Comparison of ENCODE assay signal across 8 mouse cellular contexts in genomic region chr3:107986041-107986562, GRCm38 (mm10). TPM values are rescaled to one million over a fixed set of nuclear protein-coding genes. Genes with fewer than 3 reads are reported as not detected.
DNase-seq lines count a peak whose midpoint lies in the region; ATAC-seq lines count a peak whose summit lies in the region.
"Had no signal": no experiment of that assay in that cellular context is flagged by ENCODE, and none has a peak within 500 bp of the region (broad histone marks: within the 10 kb centered on the region; RNA-seq: fewer than 3 reads in every experiment).

TSS of gene Gstm2 (minus strand) at chr3:107986453.

- peaks cover 42% of the 10 kb centered on the region for H3K4me1 ChIP-seq in kidney, embryonic 15.5 days

- H3K9me3 ChIP-seq in kidney, embryonic 15.5 days (replicated peaks): no peaks in the 10 kb centered on the region
- H3K9me3 ChIP-seq: megakaryocyte, embryonic 14.5 days had no signal

- H3K9ac ChIP-seq in kidney, embryonic 15.5 days: no peak within 1 kb of the TSS

- peak; percentile 37 for DNase-seq in Muller cell, postnatal 12 days (ENCODE audit: inconsistent ontology term)
- peak; percentile 78 for DNase-seq in adrenal gland, postnatal 14 days
- peak; percentile 98 for DNase-seq in heart, adult 11 months
- peak; percentile 84 for DNase-seq in lung, postnatal 25 days (ENCODE audit: low spot score)
- DNase-seq in cerebellum, postnatal 10 days: no peak
- no peak for DNase-seq in spleen, postnatal 4 days (ENCODE audit: low spot score in 2 of 2)

- 29% methylated on average over 8 of the region's 8 CpGs for WGBS in kidney, embryonic 15.5 days

- no peaks in the 10 kb centered on the region for H3K27me3 ChIP-seq in kidney, embryonic 15.5 days

- H3K4me2 ChIP-seq in kidney, embryonic 15.5 days: peak within 1 kb of the TSS; percentile 52

- peak within 1 kb of the TSS; percentile 34 for H3K4me3 ChIP-seq in kidney, embryonic 15.5 days (replicated peaks)
- H3K4me3 ChIP-seq: megakaryocyte, embryonic 14.5 days had no signal

- no peaks in the 10 kb centered on the region for H3K36me3 ChIP-seq in kidney, embryonic 15.5 days

- ATAC-seq in kidney, embryonic 15.5 days (replicated peaks; ENCODE audit: low FRiP score): peak; percentile 93

- H3K27ac ChIP-seq in kidney, embryonic 15.5 days: peak within 1 kb of the TSS; percentile 67

RNA-seq across cellular contexts. Expression of gene Gstm2, which starts in this region (rescaled TPM):
- 109 and 111 TPM in 2 replicates for total RNA-seq in adrenal gland, postnatal 14 days (2021)
- polyA plus RNA-seq in kidney, embryonic 15.5 days (2015; fragmentation: Nextera tagmentation; extraction: Ambion mirVana): 93.9 and 101 TPM in 2 replicates

Comparison
In these comparisons a context has a peak if more than half of its experiments do, and no peak if none do; other contexts are left out.
1. DNase-seq: peak in Muller cell, postnatal 12 days (single experiment), adrenal gland, postnatal 14 days (single experiment), heart, adult 11 months (single experiment) and lung, postnatal 25 days (single experiment); none in cerebellum, postnatal 10 days (0 of 2) and spleen, postnatal 4 days (0 of 2).